Mouse (Mus musculus) cerebellum, postnatal 10 days (tissue): ENCODE measurements around the gene Tk1.
"Not testable (repeated sequence)": the region's sequence is repeated elsewhere in the genome, so short reads cannot be mapped to it uniquely, and the experiment has no call there.

Source experiments
- DNase-seq, 2 experiments: peaks; one replicate each; pipeline ENCODE4 v3.0.0; 2021; ENCODE audit warnings: mixed read lengths in 2 of 2

The Tk1 gene

GRCm38 (mm10) chr11:117820173-117820572 lies 5.7 kb downstream of the Tk1 start:
- no peak for DNase-seq

DNA sequence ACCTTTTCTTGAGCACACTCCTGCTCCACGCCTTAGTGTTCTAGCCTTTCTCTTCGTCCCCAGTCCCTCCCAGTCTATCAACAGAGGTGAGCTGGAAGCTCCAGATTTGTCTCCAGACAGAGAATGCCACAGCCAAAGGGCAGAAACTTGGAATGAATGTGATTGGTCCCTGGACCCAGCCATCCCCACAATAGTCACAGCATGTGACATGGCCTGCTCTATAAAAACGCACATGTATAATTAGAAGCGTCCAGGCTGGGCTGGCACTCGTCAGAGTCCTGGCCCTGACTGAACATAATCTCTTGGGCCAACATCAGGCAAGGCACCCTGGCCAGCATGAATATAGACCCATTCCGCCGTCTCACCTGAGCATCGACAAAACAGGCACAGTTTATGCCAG lies 6.8 kb downstream of the Tk1 start:
- peak in 1 of 2 experiments; percentile 42 for DNase-seq

DNA sequence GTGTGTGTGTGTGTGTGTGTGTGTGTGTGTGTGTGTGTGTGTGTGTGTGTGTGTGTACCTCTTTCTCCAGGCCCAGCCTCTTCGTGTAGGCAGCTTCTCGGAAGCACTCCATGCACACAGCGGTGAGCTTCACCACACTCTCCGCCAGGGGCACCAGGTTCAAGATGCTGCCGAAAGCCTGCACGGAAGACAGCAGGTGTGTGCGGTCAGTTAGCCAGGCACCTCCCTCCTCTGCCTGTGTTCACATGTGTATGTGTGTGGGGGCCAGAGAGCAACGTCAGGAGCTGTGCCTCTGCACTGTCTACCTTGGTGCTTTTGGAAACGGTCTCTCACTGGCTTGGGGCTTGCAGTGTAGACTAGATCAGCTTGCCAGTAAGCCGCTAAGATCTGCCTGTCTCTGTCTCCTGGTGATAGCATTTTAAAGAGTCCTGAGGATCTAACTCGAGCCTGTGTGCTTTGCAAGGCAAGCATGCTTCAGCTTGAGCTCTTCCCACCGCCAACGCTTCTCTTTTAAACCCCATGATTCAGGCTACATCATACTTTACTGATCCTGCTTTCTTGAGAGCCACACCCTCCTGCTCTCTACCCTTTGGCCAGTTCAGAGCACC lies 9.4 kb downstream of the Tk1 start:
- DNase-seq, result no peak

DNA sequence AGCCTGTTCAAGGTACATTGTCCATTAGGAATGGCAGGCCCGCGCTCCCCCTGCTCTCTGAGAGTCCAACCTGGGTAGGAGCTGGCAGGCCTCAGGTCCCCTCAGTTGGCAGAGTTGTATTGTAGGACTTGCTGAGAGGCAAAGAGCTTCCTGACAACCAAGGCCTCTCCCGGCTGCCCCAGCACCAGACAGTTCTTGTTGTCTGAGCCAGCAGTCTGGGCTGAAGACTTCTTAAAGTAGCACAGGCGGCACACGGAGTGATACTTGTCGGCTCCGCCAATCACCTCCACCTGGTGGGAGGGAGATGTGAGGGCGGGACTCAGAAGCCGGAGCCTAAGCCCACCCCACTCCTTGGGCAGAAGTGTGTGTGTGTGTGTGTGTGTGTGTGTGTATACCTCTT lies 10.0 kb downstream of the Tk1 start:
- not testable (repeated sequence) for DNase-seq

DNA sequence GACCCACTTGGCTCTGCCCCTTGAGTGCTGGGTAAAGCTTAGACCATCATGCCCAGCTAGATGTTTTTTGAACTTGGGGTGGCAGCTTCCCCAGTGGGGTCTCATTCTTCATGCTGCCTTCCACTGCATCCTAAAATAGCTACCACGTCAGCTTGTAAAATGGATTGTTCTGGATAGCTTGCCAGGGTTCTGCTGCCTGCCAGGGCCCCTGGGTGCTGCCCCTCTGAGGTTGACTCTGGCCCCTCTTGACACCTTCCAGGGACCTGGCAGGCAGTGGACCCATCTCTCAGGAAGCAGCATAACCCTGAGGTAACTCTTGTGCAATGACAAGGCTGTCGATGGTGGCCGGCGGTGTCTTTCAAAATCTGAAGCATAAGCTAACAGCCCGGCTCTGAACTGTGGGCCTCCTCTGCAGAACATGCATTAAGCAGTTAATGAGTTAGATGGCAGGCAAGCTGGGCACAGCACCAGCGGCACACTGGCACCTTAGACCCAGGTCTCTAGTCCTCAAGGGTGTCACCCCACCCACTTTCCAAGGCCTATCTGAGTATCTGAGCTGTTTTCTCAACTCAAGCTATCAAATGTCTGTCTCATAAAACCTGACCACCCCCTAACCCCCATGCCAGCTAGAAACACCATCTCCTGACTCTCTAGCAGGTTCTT lies 11.1 kb downstream of the Tk1 start:
- DNase-seq, result no peak

DNA sequence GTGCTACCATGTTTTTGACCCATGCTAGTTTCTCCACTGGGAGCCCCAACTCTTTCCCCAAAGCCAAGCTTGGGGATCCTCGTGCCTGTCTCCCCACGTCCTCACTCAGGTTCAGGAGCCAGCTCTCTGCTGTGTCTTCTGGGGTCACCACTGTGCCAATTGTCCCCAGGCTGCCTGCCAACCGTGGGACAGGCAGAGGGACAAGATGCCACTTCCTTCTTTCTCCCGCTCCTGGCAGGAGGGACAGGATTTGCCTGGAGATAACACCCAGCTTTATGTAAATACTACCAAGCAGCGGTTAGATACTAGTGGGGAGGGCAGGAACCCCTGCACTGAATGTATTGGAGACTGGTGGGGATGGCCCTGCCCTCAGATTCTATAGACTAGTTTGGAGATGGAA lies 12.0 kb downstream of the Tk1 start:
- no peak for DNase-seq

GRCm38 (mm10) chr11:117810401-117811046 lies 15.4 kb downstream of the Tk1 start:
- peak; percentile 79 to 83 for DNase-seq

- peak; percentile 64 to 73 for DNase-seq
Measured at GRCm38 (mm10) chr11:117809407-117810311, 16.2 kb downstream of the Tk1 start, which contains the start of the genes Gm20708 and Syngr2. Gene Gm20708, plus strand, starts transcription at chr11:117809668. Gene Syngr2, plus strand, starts transcription at chr11:117809668.

- no peak for DNase-seq
Measured at GRCm38 (mm10) chr11:117806781-117807180, 19.1 kb downstream of the Tk1 start.

DNA sequence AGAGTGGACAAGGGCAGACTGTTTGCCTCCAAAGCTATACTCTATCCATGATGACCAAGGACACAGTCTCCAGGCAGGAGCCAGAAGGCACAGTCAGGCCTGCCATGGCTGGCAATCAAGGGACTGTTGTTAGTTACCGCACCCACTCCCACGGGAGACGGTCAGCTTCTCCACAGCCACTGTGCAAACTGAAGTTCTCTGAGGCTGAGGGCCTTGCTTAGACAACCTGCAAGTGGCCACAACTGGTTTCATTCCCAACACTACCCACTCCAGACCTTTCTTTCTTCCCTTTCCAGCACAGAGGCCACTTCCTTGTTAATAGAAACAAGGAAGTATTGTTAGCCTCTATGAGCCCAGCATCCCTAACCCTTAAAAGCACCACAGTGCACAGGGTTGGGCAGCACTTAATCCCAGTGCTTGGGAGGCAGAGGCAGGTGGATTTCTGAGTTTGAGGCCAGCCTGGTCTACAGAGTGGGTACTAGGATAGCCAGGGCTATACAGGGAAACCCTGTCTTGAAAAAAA lies 22.7 kb downstream of the Tk1 start:
- DNase-seq, result no peak

GRCm38 (mm10) chr11:117801650-117802049 lies 24.2 kb downstream of the Tk1 start:
- no peak for DNase-seq

DNA sequence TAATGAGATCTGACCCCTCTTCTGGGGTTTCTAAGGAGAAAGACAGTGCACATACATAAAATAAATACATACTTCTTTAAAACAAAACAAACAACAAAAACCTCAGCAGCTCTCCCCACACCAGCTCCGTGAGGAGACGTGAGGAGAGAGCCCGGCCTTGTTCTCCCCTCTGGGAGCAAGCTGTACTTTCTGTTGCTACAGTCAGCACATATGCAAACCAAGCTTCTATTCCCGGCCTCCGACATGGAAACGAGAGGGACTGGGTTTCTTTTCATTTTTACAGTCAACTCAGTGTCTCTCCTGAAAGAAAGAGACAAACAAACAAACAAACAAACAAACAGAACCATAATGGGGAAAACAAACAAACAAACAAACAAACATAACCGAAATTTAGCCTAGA lies 25.9 kb downstream of the Tk1 start:
- DNase-seq, result no peak

- peak in 1 of 2 experiments; percentile 13 for DNase-seq
Measured at GRCm38 (mm10) chr11:117799174-117799573, 26.7 kb downstream of the Tk1 start.

GRCm38 (mm10) chr11:117798160-117798541 lies 27.7 kb downstream of the Tk1 start:
- no peak for DNase-seq

DNA sequence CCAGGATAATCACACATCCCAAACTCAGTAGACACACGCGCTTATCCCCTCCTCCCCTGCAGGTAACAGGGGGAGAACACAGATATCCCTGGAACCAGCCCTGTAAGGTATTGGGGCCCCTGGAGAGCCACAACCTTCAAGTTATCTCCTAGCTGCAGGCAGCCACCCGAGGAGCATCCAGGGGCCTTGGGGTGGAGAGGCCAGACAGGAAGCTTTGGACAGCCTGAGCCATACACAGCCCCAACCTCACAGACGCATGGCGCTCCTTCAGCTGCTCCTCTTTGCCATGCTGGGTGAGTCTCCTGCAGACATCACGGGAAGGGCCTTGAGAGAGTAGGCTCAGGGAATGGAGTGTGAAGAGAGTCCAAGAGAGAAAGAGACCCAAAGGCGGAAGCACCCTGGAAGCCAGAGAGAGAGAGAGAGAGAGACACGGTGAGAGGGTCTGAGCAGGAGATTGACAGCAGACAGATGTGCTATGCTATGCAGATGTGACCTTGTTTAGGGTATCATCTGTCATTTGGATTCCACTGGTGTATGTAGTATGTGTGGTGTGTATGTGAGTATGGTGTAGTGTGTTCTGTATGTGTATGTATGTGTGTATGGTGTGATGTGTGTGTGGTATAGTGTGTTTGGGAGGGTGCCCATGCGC lies 28.3 kb downstream of the Tk1 start, which contains the start of gene 6030468B19Rik:
Gene 6030468B19Rik, plus strand, starts transcription at position 150 of the 649 bp plus-strand sequence.
- DNase-seq, result no peak

DNA sequence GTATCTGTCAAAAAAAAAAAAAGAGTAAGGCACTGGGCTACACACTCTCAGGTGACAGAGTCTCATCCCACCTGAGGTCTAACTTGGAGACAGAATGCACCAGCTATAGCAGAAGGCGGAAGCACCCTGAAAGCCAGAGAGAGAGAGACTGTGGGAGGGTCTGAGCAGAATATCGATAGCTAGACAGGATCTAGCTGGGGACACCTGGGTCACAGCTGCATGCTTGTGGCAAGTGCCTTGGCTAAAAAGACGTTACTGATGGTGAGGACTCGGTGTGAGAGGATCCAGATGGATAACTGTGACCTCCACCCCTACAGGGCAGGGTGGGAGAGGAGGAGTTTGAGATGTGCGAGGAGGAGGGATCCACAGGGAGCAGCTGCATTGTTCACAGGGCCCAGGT lies 28.9 kb downstream of the Tk1 start:
- DNase-seq, result no peak

- no peak for DNase-seq
Measured at GRCm38 (mm10) chr11:117794035-117794551, 31.8 kb downstream of the Tk1 start.

DNA sequence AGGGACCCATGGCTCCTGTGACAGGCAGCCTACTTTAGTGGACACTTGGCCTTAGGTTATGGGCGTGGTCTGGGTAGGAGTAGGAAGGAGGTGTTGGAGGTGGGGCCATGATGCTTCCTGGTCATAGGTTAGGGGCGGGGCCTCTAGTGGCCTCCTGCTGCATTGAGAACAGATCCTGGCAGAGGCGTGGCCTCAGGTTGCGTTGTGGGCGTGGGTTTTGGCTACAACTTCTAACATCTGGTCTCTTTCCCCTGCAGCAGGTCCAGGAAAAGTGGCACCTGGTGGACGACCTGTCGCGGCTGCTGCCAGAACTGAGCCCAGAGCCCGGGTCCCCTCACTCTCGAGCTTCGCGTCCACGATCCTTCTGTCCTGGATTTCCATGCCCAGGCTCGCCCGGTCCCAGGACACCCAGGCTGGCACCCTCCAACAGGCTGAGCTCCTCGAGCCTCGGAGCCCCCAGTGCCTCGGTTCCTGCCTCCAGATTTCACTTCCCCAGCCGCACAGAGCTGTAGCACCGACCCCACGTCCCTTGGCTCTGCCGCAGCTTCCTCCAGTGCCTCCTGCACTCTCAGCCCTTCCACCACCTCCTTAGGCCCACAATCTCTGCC lies 33.5 kb downstream of the Tk1 start:
- no peak for DNase-seq

DNA sequence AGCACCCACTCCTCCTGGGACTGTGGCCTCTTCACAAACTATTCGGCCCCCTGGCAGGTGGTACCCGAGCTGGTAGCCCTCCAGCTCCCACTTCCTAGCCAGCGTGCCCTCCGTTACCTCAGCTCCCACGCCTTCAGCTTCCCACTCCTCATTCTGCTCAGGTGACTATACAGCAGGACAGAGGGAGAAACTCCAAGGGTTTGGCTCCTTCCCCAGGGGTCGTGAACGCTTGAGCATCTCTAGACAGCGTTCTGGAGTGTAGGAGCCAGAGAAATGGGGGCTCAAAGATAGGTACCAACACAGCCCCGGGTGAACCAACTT lies 34.5 kb downstream of the Tk1 start:
- DNase-seq, result no peak

DNA sequence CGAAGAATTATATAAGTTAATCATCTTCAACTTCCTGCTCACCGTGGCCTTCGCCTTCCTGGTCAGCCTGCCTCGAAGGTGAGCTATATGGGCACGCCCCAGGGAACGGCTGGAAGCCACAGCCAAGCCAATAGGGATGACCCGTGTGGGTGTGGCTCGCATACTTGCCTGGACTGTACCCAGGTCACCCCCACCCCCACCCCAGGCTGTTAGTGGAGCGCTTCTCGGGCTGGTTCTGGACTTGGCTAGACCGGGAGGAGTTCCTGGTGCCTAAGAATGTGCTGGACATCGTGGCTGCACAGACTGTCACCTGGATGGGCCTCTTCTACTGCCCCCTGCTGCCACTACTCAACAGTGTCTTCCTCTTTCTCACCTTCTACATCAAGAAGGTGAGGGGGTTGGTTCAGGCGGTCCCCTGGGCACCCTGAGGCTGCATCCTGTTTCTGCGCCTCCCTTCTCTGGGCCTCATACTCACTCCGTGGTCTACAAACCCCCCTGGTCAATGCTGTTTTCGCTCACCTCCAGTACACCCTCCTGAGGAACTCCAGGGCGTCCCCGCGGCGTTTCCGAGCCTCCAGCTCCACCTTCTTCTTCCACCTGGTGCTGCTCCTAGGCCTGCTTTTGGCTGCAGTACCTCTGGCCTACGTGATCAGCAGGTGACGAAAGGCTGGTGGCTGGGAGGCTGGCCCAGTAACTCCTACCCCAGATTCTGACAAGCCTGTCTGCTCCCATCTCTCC lies 35.0 kb downstream of the Tk1 start:
- DNase-seq, result no peak

- DNase-seq, result peak; percentile 77 to 80
Measured at GRCm38 (mm10) chr11:117790286-117790685, 35.6 kb downstream of the Tk1 start.
